Mouse (Mus musculus) hematopoietic multipotent progenitor cell, adult 10-12 weeks (in vitro differentiated cells): ENCODE measurements around the gene Mrgpra3. TPM values are rescaled to one million over a fixed set of nuclear protein-coding genes. Genes with fewer than 3 reads are reported as not detected.

ENCODE experiments used
- polyA plus RNA-seq: library from polyadenylated mRNA; stranded (reverse); fragments of >175 nt; gene quantifications from 2 replicates; pipeline ENCODE4 v1.2.3, GENCODE M21; 2012; ENCODE audit warnings: low replicate concordance

Gene Mrgpra3
- polyA plus RNA-seq, result not detected in 2 replicates

GRCm38 (mm10) chr7:47601272-47601671 lies at the start of gene Mrgpra3:
Gene Mrgpra3 (minus strand): TSS chr7:47601372.

Other genes with a start within 250 kb of the Mrgpra3 start
- gene Mrgpra1, start 247.1 kb downstream of the Mrgpra3 start, polyA plus RNA-seq, result not detected in 2 replicates
- gene Mrgpra2a, start 149.2 kb downstream of the Mrgpra3 start, polyA plus RNA-seq, result 0.13 TPM in 1 of 2 replicates, not detected in the other
- gene Mrgpra2b, start 72.5 kb downstream of the Mrgpra3 start, polyA plus RNA-seq, result 0.47 and 0.83 TPM in 2 replicates